Mouse (Mus musculus) spleen, postnatal 4 days (tissue): ENCODE results near the gene Shbg.

Experiments
- DNase-seq, 2 experiments: peaks; one replicate each; pipeline ENCODE4 v3.0.0; 2022; ENCODE audit warnings: low spot score in 2 of 2

Shbg gene

DNA sequence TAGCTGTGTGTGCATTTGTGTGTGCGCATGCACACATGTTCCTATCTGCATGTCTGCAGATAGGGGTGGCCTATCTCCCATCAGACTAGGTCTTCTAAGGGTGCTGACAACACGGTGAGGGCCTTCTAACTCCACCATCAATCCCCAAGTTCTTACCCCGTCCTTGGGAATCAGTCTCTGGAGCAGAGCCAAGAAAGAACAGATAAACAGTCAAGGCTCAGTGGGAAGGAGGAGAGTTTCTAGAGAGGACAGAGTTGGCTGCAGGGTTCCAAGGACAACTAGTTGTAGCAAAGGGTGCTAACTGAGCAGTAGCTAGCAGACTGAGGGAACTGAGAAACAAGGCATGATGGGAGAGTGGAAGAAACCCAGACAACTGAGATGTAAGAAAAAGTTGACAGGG is 15.9 kb downstream of the Shbg start:
- DNase-seq, result no peak

DNA sequence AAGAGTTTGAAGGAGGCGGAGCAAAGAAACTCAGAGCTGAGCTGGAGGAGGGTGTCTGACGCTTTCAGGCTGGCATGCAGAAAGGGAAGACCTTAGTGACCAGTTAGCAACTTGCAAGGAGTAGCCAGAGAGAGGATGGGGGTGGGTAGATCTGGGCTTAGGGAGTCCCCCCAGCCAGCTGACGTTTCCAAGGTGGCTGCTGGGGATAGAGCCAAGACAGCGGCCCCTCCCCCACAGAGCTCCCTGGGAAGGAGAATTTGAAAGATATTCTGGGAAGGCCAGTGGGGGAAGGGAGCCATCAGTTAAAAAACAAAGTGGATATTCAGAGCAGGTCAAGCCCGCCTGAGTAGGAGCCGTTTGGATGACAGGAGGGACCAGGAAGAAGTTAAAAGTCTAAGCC is 17.6 kb downstream of the Shbg start:
- DNase-seq, result no peak

DNA sequence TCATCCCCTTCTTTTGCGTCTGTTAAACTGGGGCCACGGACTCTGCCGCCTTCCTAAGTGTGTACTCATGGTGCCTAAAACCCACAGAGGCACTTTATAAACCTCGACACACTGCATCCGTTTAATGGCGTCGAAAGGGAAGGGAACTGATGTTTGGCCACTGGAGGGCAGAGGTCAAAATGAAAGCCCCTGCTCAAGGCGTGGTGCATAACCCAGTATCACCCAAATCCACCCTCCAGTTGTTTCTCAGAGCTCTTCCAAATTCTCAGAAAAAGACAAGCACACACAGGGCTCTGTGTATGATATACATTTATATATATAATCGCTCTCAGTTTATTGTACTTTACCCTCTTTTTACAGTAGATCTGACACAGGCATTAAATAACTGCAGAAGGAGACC is 18.3 kb downstream of the Shbg start:
- no peak for DNase-seq

DNA sequence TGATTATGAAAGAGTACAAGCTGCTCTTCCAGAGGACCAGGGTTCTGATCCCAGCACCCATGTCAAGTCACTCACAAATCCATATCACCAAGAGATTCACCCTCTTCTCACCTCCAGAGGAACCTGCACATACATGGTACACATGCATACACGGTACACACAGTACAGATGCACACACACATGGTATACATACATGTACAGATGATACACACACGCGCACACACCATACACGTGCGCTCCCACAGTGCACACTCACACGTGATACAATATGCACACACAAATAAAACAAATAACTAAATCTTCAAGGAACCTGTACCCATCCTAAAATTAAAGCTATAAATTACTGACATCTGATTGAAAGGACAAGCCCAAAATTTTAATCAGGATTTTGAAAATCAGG is 22.9 kb downstream of the Shbg start:
- DNase-seq, result no peak

DNA sequence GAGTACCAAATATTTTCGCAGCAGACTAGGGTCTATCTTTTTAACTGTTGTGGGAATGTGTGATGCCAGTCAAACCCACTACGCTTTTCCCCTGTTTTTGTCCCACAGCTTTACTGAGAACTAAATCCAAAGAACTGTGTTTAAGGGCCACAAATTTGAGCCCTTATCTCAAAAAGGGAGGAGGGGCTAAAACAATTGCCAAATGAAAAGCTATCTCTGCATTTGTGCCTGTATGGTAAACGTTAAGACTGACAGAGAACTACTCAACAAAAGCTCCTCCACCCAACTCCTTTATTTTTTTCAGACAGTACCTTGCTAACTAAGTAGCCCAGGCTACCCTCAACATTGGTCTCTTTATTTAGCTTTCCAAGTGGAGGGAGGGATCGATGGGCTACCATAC is 24.9 kb downstream of the Shbg start:
- DNase-seq, result no peak

DNA sequence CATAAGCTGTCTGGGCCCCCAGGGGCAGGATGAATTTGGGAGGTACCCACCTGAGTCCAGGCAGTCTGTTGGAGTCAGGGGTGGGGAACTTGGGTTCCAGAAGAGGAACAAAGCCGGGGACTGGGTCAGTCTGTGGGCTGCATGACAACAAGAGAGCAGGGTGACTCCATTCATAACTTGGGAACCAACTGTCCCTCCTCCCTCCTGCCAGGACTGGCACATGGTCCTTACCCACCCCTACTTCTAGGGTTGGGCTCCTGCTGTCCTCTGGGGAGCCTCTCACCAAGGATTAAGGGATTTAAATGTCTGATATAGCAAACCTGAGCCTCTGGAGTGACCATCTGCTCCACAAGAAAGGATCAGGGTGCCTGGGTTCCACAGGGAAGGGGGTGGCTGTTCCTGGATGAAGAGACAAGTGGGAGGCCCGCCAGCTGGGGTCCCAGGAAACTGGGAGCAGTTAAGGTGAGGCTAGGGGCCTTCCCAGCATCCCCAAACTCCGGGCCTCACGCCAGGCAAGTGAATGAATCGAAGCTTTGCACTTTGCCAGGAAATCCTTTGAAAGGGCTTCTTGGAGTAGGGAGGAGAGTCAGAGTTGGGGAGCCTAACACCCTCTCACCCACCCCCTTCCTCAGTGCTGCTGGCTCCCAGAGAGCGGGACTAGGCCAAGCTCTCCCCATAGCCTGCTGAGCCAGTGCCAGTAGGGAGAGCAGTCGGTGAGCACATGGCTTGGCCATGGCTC is 25.6 kb downstream of the Shbg start:
- no peak for DNase-seq

DNA sequence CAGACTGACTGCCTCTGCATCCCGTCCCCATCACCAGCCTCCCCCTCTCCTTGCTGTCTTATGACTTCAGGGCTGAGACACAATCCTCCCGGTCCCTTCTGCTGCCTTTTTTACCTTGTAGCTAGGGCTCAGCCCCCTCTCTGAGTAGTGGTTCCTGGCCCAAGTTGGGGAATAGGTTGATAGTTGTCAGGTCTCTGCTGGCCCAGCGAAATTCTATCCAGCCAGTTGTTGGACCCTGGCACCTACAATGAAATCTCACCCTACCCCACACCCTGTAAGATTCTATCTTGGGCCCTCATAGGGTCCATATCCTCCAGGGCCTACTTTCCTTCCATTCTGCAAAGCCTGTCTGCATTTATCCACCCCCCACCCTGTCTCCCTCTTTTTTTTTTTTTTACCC is 26.3 kb downstream of the Shbg start:
- DNase-seq, result no peak

DNA sequence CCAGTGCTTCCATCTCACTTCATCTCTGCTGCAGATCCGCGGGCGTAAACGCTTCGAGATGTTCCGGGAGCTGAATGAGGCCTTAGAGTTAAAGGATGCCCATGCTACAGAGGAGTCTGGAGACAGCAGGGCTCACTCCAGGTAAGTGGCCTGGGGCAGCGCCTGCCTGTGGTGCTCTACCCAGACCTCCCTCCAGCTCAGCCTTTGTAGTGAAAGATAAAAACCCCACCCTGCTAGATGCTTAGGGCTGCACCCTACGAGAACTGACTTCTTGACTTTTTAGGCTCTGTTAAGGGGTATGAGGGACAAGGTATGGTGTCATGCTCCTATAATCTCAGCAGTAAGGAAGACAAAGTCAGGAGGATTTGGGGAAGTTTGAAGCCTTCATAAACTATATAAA is 27.1 kb downstream of the Shbg start:
- no peak for DNase-seq

DNA sequence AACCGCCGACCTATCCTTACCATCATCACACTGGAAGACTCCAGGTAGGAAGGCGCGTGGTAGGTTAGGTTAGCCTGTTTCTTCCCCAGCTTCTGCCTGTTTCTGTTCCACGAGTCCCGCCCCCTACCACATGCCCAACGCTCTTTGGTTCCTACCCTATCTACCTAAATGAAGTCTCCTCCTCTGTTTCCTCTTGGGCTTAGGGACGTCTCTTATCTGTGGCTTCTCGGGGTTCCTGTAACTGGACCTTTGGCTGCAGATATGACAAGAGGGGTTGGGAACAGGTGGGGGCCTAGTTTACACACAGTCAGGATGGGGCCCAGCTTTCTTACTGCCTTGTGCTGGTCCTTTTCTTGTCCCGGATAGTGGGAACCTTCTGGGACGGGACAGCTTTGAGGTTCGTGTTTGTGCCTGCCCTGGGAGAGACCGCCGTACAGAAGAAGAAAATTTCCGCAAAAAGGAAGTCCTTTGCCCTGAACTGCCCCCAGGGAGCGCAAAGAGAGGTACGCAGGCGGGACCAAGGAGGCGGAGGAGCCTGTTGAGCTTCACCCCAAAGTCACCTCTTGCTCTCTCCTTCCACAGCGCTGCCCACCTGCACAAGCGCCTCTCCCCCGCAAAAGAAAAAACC is 28.4 kb downstream of the Shbg start:
- DNase-seq, result peak in 1 of 2 experiments; percentile 31

DNA sequence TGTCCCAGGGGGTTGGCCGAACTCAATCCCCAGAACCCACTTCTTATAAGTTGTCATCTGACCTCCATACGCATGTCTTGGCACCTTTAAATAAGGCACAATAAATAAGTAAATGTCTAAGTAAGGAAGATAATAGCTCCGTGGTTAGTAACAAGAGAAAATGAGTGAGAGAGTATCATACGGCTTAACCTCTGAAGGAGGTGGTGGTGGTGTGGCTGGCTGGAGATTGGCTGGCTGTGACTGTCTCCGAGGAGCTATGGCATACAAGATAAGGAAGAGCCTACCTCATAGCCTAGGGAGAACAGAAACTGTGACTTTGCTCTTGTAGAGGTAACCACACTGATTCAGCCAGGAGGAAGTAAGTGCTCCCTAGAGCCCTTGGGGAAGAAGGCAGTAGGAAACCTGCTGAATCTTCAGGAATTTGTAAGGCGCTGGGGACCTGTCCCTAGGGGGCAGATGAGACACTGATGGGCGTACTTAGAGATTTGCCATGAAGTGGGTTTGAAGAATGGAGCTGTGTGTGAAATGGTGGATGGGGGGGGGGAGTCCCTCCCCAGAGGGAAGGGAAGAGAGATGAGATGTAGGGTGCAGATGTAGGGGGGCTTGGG is 31.9 kb downstream of the Shbg start:
- peak; percentile 67 to 73 for DNase-seq

DNA sequence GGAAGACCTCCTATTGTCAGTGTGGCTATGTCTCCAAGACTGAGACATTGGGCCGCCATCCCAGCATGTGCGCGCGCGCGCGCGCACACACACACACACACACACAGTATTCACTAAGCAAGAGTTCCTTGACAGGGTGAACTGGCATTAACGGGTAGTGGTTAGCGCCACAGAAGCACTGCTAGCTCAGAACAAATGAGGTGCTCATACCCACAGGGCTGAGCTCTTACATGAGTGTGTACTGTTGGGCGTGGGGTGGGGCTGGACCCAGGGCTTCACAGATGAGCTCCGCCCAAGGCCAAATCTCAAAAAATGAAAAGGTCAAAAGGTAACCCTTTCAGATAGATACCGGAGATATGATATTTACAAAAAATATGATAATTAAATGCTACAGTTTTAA is 32.8 kb downstream of the Shbg start:
- DNase-seq, result peak in 1 of 2 experiments; percentile 43

DNA sequence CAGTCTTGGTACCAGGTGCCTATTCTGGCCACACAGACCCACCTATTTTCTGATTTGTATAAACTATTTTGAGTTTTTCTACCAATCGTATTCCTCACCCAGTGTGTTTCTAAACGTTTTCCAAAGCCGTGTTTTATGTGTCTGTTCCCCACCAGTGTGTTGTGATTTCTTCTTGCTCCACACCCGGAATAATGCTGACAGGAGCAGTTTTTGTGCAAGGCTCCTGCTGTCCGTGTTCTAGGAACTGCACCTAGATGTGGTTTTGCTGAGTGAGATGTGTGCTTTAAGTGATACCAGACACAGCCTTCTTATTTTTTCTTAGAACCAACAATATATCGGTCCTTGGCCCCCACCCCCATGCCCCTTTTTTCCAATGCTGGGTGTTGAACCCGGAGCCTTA is 33.7 kb downstream of the Shbg start:
- DNase-seq, result no peak

DNA sequence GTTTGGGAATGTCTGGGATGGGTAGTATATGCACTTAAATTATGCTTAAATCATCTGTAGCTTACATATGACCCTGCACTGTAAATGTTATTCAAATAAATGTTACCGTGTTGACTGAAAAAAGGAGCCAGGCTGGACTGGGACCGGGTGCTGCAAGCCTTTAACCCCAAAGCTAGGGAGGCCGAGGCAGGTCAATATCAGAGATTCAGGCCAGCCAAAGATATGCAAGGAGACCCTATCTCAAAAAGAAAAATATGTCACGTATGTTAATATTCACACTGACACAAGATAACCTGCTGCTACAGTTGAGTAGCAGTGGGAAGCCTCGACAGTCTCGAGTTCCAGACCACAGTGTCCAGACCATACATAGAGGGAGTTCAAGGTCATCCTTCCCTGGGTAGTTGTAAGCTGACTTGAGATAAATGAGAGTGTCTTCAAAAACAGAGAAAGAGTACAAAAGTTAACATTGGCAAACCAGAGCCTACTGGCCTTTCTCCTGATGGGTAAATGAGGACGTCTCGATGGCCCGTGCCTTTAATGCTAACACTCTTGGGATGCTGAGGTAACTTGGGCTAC is 35.4 kb downstream of the Shbg start:
- no peak for DNase-seq

DNA sequence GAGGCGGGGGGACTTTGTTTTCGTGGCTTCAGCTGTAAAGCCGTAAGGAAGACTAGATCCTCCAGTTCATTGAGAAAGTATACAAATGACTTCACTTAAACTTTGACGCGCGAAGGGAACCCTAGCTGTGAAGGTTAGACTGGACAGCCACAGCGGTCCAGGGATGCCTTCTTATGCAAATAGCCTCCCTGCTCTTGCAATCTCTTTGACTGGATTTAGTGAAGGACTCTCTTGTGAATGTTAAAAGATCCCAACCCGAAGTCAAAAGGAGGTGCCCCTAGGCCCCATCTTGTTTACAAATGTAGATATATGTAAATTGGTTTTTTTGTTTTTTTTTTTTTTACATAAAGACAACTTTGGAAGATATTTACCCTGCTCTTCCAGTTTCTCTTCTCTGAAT is 35.9 kb downstream of the Shbg start:
- no peak for DNase-seq

DNA sequence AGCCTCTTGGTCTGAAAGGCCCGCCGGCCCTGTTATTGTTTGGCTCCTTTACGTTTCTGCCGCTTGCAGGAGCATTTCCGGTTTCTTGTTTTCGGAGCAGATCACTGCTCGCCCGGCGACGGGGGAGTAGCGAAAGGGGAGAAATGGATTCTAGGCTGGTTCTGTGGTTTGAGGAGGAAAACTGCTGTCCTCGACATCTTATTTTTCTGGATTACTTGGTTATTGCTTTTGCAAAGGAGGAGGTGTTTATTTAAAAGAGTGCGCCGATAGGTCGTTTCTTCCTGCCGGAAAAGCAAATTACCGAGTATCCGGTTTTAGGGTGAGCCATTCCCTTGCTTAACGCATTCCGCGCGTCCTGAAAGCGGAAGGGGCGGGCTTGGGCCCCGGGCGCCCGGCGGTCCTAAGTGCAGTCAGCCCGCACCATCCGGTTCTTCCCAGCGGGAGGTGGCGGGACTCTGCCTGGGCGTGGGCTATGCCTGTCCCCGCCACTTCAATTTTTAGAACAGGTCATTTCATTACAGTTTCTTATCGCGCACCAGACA is 36.5 kb downstream of the Shbg start:
- peak; percentile 92 to 94 for DNase-seq

DNA sequence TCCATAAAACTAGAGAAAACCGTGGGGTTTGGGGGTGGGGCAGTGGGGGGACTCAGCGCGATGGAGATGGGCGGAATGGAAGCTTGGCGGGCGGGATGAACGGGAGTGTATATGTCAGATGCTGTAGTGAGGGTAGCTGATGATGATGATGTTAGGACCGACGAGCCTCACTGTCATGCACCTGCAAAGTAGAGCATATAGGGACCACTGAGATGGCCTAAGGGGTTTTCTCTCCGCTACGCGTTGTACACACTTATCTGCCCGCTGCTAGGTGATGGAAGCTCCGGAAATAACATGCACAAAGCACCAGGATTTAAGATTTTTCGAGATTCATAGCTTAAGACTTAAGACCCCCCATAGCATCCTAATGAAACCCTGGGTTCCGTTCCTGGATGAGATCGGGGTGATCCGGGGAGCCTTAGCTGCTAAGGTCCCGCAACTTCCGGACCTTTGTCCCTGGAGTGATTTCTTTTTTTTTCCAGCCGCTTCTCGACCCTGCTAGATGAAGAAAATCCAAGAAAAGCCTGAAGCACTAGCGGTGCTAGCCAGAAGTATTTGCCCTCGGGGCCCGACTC is 37.0 kb downstream of the Shbg start:
- DNase-seq, result peak in 1 of 2 experiments; percentile 26

DNA sequence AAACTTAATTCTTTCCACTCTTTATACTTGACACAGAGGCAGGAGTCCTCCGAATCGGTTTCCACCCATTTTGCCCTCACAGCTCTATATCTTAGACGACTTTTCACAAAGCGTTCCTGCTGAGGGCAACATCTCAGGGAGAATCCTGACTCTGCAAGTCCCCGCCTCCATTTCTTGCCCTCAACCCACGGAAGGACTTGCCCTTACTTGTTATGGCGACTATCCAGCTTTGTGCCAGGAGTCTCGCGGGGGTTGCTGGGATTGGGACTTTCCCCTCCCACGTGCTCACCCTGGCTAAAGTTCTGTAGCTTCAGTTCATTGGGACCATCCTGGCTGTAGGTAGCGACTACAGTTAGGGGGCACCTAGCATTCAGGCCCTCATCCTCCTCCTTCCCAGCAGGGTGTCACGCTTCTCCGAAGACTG is 37.6 kb downstream of the Shbg start, which contains the start of the genes Wrap53 and Trp53:
TSS of gene Wrap53 (minus strand) at position 165 of the 424 bp plus-strand sequence.
TSS of gene Trp53 (plus strand) at position 269 of the 424 bp plus-strand sequence.
- peak; percentile 90 to 92 for DNase-seq

DNA sequence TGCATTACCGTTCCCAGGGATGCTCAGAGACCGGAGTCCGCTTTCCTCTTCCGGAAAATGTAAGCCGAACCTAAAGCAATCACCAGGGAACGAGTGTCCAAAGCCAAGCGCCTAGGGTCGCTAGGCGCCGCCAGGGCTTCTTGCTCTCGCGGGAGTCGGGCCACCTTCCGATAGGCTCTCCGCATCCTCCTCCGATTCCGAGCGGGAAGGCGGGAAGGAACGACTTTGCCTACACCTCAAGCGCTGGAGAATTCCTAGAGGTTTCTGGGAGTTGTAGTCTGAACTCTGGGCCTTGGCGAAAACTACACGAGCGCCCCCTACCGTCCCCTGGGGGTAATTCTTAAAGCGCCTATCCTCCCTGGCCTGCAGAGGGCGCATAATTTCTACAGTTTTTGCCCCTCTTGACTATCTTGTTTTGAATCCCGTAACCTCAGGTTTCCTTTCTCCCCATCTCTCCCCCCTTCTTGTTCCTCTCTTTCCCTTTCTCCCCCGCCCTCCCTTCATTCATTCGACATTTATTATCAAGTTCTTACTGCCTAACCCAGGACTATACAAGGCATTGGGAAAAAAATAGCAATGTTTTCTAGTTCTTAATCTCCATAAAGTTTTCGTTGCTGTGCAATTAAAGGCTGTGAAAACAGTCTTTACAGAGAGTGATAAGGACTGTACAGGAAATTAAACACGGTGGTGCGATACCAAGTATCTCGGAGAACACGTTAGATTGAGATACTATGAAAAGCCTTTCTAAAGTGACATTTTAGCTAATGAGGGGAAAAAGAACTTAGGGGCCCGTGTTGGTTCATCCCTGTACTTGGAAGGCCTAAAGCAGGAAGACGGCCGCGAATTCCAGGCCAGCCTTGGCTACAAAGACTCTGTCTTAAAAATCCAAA is 38.3 kb downstream of the Shbg start:
- peak; percentile 97 to 100 for DNase-seq

DNA sequence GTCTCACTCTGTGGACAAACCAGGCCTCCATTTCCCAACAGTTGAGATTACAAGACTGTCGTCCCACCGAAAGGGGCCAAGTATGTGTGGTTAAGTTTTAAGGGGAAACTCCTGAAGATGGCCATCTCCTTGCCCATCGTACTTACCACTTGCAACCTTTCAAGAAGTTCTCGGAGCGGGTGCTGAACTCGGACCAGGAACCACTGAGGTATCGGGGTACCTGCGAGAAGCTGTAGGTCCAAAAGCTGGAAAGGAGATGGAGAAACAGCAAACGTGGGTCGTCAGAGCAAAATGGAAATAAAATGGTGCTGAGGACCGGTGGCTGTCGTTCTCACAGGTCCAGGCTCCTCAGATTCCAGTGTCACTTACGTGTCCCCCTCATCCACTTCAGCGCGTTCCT is 39.4 kb downstream of the Shbg start:
- DNase-seq, result no peak

DNA sequence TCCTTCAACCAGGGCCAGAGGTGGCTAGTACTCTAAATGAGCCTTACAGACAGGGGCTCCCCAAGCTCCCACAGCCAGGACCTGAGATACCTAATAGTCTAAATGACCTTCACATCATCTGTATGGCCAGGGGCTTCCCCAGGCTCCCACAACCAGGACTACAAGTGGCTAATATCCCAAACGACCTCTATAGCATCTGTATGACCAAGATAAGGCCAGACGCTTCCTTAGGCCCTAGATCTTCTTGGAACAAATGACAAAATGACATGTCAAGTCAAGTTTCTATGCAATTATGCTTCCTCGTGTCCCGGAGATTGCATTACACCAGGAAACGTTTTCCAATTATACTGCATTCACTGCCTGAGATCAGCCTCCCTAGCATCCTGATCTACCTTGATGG is 41.4 kb downstream of the Shbg start:
- DNase-seq, result no peak

DNA sequence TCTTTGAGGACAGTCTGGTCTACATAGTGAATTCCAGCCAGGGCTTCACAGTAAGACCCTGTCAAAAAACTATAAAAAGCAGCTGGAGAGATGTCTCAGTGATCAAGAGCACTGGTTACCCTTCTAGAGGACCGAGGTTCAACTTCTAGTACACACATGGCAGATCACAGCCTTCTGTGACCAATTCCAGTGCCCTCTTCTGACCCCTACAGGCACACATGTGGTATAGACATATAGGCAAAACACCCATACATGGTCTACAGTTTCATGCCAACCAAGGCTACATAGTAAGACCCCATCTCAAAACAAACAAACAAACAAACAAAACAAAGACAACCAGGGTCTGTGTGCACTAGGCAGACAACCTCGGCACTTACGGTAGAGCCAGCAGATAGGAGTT is 42.5 kb downstream of the Shbg start:
- peak in 1 of 2 experiments; percentile 36 for DNase-seq
